Mouse (Mus musculus): Measurements from ENCODE around the gene Hist1h4n.
A peak's percentile ranks its signal among the peaks of the same experiment; 100 is the strongest.
"Not testable (repeated sequence)": the region's sequence is repeated elsewhere in the genome, so short reads cannot be mapped to it uniquely, and the experiment has no call there.

Gene Hist1h4n

DNA sequence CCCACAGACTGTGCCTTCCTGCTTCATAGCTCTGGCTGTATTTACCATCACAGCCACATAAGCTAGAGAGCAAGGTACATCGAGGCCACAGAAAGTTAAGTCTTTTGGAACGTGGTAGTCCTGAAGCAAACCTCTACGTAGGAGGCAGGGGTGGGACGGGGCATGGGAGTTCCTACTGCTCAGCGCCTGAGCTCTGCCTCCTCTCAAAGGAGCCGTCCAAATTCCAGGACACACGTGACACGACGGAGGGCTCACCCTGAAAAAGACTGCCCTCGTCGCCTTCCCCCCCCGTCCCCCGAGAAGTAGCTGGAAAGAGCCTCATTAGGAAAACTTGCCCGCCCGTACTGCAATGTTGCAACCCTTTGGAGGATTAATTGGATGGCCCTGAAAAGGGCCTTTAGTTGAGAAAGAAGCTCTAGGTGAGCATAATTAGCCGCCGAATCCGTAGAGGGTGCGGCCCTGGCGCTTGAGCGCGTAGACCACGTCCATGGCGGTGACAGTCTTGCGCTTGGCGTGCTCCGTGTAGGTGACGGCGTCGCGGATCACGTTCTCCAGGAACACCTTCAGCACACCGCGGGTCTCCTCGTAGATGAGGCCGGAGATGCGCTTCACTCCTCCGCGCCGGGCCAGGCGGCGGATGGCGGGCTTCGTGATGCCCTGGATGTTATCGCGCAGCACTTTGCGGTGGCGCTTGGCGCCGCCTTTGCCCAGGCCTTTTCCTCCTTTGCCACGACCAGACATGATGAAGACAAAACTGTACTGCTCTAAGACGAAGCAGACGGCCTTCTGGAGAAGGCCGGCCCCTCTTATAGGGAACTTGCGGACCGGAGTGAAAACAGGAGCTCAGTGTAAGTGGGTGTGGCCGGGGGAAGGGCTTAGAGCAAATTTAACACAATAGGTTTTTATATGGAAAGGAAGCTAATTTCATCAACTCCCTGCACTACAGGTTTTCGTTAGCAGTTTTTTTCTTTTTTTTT, at the start of gene Hist1h4n:
Hist1h4n (minus strand) TSS at position 779 of the 977 bp plus-strand sequence.
- DNase-seq = not testable (repeated sequence)

DNA sequence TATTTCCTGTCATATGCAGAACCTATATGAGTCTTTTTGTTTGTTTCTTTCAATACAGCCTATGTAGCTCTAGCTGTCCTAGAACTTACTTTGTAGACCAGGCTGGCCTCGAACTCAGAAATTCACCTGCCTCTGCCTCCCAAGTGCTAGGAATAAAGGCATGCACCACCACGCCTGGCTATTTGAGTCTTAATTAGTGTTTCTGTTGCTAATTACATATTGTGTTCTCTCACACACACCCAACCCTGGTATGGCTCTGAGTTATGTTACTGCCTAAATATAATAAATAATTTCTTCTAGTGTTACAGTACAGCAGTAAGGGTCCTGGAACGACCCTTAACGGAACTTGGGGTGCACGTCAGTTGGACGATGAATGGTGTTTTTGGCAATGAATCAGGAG, 48.7 kb upstream of the Hist1h4n start:
- DNase-seq = no peak

DNA sequence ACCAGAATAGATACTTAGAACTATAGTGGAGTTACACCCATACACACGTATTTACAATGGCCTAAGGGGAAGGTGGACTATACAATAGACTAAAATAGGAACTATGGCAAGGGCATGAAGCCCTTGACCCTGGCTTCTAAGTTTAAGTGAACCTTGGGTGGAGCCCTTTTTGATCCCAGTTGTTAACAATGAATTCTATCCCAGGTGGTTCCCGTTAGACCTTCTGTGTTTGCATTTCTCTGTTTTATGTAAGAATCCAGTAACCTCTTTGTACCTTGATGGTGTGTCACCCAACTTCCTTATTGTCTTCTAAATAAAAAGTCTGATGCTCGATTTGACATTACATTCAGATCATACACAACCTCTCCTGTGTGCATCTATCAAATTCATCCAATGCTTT, 33.5 kb upstream of the Hist1h4n start:
- not testable (repeated sequence) for DNase-seq

DNA sequence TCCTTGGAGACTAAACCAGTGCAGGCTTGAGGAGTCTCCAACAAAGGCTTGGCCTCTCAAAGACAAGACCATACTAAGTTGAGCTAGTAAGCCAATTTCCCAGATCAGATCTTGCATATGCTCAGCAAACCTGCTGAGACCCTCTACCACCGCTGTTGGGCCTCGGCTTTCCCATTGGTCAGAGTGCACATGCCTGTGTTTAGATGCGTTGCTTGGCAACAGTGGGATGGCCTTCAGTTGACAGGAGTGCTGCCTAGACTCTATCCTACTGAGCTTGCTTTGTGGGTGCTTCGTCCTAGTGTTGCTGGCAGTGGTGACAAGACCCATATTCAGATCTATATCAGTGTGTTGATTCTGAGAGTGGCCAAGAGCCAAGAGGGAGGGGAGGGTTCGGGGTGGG, 29.6 kb upstream of the Hist1h4n start:
- peak; percentile 55 for DNase-seq

DNA sequence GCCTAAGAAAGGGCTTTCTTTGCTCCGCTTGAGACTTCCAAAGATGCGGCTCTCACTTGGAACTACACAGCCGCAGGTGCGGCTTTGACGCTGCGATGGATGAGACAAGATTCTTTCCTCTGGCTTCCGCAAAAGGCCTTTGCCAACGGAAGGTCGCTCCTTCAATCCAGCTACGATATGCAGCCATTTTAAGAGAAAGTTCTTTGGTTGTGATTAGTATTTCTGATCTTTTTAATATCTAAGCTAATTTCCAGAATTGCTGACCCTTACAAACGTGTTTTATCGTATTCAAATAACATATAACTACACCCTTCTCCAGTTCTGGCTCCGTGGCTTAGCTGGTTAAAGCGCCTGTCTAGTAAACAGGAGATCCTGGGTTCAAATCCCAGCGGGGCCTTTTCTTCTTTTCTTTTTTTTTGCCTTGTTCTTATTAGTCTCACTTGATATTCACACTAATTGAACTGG, 23.7 kb upstream of the Hist1h4n start:
- peak; percentile 54 for DNase-seq

DNA sequence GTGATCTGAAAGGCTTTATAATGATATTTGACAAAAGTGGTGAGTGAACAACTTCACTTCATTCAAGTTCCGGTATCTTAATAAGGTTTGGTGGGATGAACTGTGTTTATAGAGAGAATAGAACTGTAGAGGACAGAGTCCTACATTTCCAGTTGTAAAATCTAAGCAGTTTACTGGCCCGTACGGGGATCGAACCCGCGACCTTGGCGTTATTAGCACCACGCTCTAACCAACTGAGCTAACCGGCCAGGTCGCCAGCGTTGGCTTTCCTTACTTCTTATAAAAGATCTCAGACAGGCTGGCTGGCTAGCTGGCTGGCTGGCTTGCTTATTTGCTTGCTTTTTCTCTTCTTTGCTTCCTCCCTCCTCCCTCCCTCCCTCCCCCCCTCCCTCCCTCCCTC, 23.1 kb upstream of the Hist1h4n start:
- peak; percentile 54 for DNase-seq

DNA sequence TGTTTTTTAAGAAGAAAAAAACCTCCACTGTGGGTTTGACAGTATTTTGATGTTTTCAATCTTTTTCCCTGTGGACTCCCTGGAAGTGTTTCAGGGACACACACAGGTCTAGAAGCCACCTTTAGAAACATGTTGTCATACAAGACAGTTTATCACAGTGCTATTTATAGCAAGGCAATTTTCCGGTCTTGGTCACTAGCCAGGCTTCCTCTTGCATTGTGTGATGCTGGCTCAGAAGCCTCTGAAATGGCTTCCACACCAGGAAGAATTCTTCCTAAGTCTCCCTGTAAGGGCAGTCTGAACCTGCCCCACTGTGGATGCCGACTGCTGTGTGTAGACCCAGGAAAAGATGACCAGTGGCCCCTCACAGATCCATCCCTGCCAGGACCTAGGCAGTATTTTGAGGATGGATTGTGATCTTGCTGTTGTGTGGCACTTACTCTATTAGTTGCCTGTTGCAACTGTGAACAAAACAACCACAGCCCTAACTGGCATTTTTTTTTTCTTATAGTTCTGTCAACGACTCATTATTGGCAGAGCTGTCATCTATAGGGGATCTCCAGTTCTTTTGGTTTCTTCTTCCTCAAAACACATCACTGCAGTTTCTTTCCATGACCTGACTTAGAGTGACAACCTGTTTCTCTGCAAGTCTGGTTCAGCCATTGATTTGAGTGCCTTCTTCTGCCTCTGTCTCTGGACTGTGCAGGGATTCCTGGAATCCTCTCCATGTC, 20.4 kb upstream of the Hist1h4n start:
- DNase-seq = no peak

DNA sequence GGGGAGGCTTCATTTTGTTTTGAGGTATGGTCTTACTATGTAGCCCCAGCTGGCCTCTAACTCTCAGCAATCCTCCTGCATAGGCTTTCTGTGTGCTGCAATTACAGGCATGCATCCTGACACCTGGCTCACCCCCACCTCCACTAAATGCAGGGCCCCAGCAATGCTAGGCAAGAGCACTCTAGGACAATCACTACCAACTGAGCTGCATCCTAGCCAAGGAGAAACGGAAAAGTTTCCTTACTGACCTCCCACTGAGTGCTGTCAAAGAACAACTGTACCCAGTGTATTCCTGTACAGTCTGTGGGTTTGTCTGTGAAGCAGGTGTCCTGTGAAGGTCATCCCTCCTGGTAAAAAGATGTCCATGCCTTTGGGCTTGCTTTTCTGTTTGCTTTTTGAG, 18.7 kb upstream of the Hist1h4n start:
- not testable (repeated sequence) for DNase-seq

DNA sequence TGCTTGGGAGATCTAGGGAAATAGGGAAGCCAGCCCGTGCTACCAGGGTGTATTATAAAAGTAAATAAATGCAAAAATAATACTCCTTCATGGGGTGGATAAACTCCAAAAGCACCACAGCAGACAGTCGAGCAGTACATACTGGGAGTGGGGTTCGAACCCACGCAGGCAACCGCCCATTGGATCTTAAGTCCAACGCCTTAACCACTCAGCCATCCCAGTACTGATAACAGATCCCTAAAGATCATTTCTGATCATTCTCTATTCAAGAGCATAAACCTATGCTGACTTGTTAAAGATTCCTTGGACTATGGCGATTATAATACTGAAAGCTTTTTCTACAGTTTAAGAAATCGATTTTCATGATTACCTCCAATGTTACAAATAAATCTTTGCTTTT, 15.9 kb upstream of the Hist1h4n start:
- no peak for DNase-seq

DNA sequence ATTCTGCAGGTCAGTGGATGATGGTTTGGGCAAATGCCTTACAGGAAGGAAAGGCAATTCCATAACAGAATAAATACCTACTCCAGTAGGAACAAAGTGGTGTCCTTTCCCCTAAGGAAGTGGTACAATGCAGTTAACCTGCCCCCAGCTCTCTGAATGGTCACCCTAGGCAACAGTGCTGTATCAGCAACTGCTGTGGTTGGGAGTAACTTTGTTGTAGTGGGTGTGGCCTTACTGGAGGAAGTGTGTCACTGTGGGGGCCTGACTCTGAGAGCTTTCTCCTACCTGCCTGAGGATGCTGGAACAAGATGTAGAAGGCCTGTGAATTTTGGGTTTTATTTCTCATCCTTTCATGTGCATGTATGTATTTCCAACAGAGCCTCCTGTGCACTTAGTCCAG, 14.4 kb upstream of the Hist1h4n start:
- not testable (repeated sequence) for DNase-seq

DNA sequence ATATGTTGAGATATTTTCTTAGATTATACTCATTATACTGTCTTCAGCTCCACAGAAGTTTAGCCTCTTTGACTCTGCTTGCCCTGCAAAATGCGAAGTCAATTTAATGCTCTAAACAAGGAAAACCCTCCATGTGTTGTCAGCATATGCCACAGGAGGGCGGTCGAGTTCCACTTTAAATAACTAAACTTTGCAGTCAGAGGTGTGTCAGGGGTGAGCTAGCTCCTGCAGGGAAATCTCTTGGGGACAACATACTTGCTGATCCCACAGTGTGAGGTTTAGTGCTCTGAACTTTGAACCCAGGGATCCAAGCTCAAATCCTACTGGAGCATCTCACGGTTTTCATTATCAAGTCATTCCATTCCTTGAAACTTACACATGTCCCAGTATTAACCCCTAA, 8.5 kb upstream of the Hist1h4n start:
- DNase-seq = not testable (repeated sequence)

DNA sequence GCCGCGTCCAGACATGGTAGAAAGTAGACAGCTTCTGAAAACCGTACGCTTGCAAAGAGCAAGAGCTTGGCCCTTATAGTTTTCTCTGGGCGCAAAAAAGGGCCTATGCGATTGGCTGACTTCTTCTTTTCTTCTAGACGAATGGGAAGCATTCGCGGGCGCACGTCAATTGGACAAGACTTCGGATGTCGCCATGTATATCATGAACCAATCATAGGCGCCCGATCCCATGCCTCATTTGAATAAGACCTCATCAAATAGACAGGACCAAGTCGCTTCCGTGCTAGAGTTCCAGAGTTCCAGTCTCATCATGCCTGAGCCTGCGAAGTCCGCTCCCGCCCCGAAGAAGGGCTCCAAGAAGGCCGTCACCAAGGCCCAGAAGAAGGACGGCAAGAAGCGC, 1.5 kb upstream of the Hist1h4n start, which contains the start of the genes Hist1h2ap and Hist1h2br:
Hist1h2ap (minus strand) TSS at position 47 of the 400 bp plus-strand sequence.
Hist1h2br (plus strand) TSS at position 283 of the 400 bp plus-strand sequence.
- DNase-seq = not testable (repeated sequence)

DNA sequence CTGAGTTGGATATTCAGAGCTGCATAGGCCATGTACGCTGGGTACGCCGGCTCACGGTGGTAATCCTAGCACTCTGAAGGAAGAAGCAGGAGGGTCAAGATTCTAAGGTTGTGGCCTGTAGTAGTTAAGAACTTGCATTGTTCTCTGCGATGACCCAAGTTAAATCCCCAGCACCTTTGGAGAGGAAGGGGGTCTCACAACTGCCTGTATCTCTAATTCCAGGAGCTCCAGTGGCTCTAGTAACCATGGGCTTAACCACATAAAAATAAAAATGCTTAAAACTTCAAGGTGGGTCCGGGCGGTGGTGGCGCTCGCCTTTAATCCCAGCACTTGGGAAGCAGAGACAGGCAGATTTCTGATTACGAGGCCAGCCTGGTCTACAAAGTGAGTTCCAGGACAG, 1.7 kb downstream of the Hist1h4n start:
- DNase-seq = no peak

DNA sequence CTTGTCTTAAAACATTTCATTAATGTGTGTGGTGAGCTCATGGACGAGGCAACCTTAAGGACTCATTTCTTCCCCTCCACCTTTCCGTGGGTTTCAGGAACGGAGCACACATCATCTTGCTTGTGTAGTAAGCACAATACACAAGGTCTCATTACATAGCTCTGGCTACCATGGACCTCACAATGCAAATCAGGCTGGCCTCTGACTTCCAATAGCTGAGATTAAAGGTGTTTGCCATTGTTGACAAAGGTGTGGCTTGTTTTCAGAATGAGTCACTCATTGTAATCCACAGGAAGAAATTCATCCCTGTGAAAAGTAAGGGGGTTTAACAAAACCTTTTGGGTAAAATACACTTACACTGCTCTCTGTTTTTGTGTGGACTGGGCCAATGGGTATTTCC, 3.5 kb downstream of the Hist1h4n start:
- no peak for DNase-seq

DNA sequence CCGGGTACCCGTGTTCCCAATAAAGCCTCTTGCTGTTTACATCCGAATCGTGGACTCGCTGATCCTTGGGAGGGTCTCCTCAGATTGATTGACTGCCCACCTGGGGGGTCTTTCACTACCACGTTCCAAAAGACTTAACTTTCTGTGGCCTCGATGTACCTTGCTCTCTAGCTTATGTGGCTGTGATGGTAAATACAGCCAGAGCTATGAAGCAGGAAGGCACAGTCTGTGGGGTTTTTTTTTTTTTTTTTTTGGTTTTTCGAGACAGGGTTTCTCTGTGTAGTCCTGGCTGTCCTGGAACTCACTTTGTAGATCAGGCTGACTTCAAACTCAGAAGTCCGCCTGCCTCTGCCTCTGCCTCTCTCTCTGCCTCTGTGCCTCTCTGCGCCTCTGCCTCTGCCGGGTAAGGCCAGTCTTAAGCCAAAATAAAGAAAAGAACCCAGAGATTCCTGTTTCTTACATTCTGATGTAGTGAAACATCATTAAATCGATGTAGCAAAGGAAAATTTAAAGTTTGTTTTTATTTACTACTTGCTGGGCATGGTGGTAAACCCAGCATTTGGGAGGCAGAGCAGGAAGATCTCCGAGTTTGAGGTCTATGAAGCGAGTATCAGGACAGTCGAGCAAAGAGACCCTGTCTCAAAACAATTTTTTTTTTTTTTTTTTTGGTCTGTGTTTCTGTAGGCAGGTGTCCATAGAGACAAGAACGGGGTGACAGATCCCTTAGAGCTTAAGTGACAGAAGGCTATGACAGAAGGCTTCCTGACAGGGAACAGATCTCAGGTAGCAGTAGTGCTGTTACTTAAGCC, 11.7 kb downstream of the Hist1h4n start:
- not testable (repeated sequence) for DNase-seq

DNA sequence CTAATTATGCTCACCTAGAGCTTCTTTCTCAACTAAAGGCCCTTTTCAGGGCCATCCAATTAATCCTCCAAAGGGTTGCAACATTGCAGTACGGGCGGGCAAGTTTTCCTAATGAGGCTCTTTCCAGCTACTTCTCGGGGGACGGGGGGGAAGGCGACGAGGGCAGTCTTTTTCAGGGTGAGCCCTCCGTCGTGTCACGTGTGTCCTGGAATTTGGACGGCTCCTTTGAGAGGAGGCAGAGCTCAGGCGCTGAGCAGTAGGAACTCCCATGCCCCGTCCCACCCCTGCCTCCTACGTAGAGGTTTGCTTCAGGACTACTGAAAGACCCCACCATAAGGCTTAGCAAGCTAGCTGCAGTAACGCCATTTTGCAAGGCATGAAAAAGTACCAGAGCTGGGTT, 19.9 kb downstream of the Hist1h4n start:
- DNase-seq = not testable (repeated sequence)

DNA sequence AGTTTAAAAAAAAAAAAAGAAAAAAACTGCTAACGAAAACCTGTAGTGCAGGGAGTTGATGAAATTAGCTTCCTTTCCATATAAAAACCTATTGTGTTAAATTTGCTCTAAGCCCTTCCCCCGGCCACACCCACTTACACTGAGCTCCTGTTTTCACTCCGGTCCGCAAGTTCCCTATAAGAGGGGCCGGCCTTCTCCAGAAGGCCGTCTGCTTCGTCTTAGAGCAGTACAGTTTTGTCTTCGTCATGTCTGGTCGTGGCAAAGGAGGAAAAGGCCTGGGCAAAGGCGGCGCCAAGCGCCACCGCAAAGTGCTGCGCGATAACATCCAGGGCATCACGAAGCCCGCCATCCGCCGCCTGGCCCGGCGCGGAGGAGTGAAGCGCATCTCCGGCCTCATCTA, 20.5 kb downstream of the Hist1h4n start, which contains the start of gene Hist1h4m:
Hist1h4m (plus strand) TSS at position 208 of the 400 bp plus-strand sequence.
- DNase-seq = not testable (repeated sequence)

DNA sequence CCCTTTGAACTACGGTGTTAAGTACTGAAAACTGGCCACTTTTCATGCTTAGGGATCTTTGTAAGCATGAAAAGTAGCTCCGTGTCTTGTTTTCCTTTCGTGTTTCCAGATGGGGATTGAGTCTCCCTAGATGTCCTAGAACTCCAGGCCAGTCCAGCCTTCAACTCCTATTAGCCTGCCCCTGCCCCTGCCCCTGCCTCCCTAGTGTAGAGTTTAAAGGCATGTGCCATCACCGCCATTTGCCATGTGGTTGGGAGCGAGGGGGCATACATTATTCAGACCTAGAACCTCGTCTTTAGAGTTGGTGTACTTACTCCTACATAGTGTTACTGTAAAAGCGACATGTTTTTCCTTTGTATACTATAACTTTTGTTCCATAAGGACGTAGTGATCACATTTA, 20.9 kb downstream of the Hist1h4n start:
- not testable (repeated sequence) for DNase-seq

DNA sequence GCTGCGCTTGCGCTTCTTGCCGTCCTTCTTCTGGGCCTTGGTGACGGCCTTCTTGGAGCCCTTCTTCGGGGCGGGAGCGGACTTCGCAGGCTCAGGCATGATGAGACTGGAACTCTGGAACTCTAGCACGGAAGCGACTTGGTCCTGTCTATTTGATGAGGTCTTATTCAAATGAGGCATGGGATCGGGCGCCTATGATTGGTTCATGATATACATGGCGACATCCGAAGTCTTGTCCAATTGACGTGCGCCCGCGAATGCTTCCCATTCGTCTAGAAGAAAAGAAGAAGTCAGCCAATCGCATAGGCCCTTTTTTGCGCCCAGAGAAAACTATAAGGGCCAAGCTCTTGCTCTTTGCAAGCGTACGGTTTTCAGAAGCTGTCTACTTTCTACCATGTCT, 21.9 kb downstream of the Hist1h4n start, which contains the start of the genes Hist1h2bq and Hist1h2ao:
Hist1h2bq (minus strand) TSS at position 125 of the 400 bp plus-strand sequence.
Hist1h2ao (plus strand) TSS at position 393 of the 400 bp plus-strand sequence.
- DNase-seq = not testable (repeated sequence)

DNA sequence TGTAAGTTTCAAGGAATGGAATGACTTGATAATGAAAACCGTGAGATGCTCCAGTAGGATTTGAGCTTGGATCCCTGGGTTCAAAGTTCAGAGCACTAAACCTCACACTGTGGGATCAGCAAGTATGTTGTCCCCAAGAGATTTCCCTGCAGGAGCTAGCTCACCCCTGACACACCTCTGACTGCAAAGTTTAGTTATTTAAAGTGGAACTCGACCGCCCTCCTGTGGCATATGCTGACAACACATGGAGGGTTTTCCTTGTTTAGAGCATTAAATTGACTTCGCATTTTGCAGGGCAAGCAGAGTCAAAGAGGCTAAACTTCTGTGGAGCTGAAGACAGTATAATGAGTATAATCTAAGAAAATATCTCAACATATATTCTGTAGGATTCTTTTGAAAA, 28.9 kb downstream of the Hist1h4n start:
- not testable (repeated sequence) for DNase-seq

DNA sequence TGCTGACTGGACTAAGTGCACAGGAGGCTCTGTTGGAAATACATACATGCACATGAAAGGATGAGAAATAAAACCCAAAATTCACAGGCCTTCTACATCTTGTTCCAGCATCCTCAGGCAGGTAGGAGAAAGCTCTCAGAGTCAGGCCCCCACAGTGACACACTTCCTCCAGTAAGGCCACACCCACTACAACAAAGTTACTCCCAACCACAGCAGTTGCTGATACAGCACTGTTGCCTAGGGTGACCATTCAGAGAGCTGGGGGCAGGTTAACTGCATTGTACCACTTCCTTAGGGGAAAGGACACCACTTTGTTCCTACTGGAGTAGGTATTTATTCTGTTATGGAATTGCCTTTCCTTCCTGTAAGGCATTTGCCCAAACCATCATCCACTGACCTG, 34.8 kb downstream of the Hist1h4n start:
- not testable (repeated sequence) for DNase-seq

DNA sequence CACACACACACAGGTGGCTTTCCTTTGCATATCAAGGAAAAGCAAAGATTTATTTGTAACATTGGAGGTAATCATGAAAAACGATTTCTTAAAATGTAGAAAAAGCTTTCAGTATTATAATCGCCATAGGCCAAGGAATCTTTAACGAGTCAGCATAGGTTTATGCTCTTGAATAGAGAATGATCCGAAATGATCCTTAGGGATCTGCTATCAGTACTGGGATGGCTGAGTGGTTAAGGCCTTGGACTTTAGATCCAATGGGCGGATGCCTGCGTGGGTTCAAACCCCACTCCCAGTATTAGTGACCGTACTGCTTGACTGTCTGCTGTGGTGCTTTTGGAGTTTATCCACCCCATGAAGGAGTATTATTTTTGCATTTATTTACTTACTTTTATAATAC, 36.4 kb downstream of the Hist1h4n start:
- no peak for DNase-seq
